Mouse (Mus musculus) megakaryocyte, embryonic 14.5 days (primary cell): ENCODE measurements around the gene Rpp40. TPM values are rescaled to one million over a fixed set of nuclear protein-coding genes. Genes with fewer than 3 reads are reported as not detected.

Source experiments
- H3K27me3 ChIP-seq: replicated peaks from 2 replicates; pipeline ENCODE3; 2012; ENCODE audit warnings: inconsistent platforms
- H3K36me3 ChIP-seq: replicated peaks from 2 replicates; pipeline ENCODE3; 2012; ENCODE audit warnings: low read length, inconsistent platforms, mixed read lengths
- H3K4me1 ChIP-seq: 2 replicates; pipeline ENCODE4 v1.6.1; 2012; ENCODE audit warnings: inconsistent platforms
- H3K4me3 ChIP-seq: replicated peaks from 2 replicates; pipeline ENCODE3; 2012; ENCODE audit warnings: moderate library complexity, mild to moderate bottlenecking, inconsistent platforms
- H3K9me3 ChIP-seq: 2 replicates; pipeline ENCODE4 v1.6.1; 2012; ENCODE audit warnings: inconsistent platforms
- FLI1 ChIP-seq: IDR thresholded peaks from 2 replicates; pipeline ENCODE4 v1.6.1; 2012; ENCODE audit warnings: low read length, inconsistent platforms, mixed read lengths
- GATA1 ChIP-seq: IDR thresholded peaks from 3 replicates; pipeline ENCODE4 v1.6.1; 2012; ENCODE audit warnings: mixed read lengths, low read length, inconsistent platforms, borderline replicate concordance
- polyA plus RNA-seq: library from polyadenylated mRNA; stranded (reverse); fragments of >175 nt; gene quantifications from 2 replicates; pipeline ENCODE4 v1.2.3, GENCODE M21; 2012; ENCODE audit warnings: low replicate concordance; ENCODE audit not compliant: insufficient read depth

Gene Rpp40
- polyA plus RNA-seq, 1 experiment: 11.5 TPM

GRCm38 (mm10) chr13:35857486-35857885 lies 48.7 kb downstream of the Rpp40 start:
- TF ChIP-seq GATA1 (no peak), FLI1 (no peak)
- Histone ChIP-seq H3K4me3 (no peak overlapping the region), H3K36me3 (peaks cover 81% of the 10 kb centered on the region), H3K27me3 (no peaks in the 10 kb centered on the region), H3K4me1 (peaks cover 18% of the 10 kb centered on the region), H3K9me3 (no peaks in the 10 kb centered on the region)

DNA sequence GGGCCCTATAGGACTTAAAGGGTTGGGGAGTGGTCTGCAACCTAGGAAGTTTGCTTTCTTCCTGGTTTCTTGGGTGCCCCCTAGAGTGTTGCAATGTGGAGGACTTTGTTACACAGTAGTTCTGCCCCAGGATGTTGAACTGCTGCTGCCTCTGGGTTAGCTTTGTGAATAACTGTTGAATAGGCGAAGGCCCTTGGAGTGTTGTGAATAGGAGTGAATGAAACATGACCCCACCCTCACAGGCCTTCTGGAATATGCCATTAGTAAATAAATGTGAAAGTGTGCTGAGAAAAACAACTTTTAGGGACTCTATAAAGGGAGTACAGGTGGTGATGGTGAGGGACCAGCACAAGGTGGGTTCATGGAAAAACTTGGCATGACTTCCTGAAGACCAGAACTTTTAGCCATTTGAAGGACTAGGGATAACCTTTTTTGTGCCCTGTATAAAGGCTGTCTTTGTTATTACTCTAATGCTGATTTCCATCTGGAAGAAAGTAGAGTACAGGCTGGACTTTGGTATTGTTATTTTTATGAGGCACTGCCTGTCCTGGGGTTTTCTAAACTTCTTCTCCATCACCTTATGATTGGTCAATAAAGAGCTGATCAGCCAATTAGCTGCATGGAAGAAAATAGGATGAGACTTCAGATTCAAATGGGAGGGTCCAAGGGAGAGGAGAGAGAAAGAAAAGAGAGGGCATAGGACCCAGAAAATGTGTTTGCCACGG lies 53.1 kb downstream of the Rpp40 start:
- Histone ChIP-seq H3K4me1 (peaks cover 31% of the 10 kb centered on the region), H3K4me3 (no peak overlapping the region), H3K9me3 (no peaks in the 10 kb centered on the region), H3K27me3 (no peaks in the 10 kb centered on the region), H3K36me3 (peaks cover 64% of the 10 kb centered on the region)
- TF ChIP-seq FLI1: no peak
- TF ChIP-seq GATA1: no peak

- H3K36me3 ChIP-seq: peaks cover 61% of the 10 kb centered on the region
- no peaks in the 10 kb centered on the region for H3K9me3 ChIP-seq
- H3K4me3 ChIP-seq: no peak overlapping the region
- H3K4me1 ChIP-seq: peaks cover 38% of the 10 kb centered on the region
- no peaks in the 10 kb centered on the region for H3K27me3 ChIP-seq
- TF ChIP-seq GATA1 (no peak), FLI1 (no peak)
Observed at GRCm38 (mm10) chr13:35851581-35851980, 54.6 kb downstream of the Rpp40 start.

GRCm38 (mm10) chr13:35848694-35849093 lies 57.5 kb downstream of the Rpp40 start:
- Histone ChIP-seq H3K36me3 (peaks cover 65% of the 10 kb centered on the region), H3K4me1 (peaks cover 40% of the 10 kb centered on the region), H3K4me3 (no peak overlapping the region), H3K27me3 (no peaks in the 10 kb centered on the region), H3K9me3 (no peaks in the 10 kb centered on the region)
- TF ChIP-seq FLI1 (no peak), GATA1 (no peak)

DNA sequence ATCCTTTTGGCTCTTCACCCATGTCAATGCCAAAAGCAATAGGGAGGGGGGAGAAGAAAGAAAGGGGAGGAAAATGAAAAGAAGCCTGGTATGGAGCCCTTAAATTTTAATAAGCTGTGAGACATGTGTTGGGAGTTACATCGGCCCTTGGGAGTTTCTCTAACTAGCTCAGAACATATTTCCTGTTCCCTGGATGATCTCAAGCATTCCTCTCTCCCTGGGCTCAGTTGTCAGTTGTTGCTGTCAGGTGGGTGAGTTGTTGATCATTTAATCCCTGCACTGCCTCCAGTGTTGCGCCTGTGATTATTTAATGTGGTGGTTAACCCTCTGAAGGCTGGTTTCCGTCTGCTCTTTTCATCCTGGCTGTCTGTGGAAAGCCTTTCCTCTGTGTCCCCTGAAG lies 60.9 kb downstream of the Rpp40 start:
- TF ChIP-seq GATA1 (no peak), FLI1 (no peak)
- no peaks in the 10 kb centered on the region; the same call in 1 of the 2 replicates for H3K9me3 ChIP-seq
- peaks cover 23% of the 10 kb centered on the region for H3K4me1 ChIP-seq
- no peaks in the 10 kb centered on the region for H3K27me3 ChIP-seq
- H3K36me3 ChIP-seq: peaks cover 85% of the 10 kb centered on the region
- H3K4me3 ChIP-seq: no peak overlapping the region

Other genes with a start within 250 kb of the Rpp40 start
- 3.2 and 3.8 TPM in 2 replicates for gene Cdyl, start 246.5 kb downstream of the Rpp40 start, polyA plus RNA-seq
- gene Ppp1r3g, start 52.5 kb upstream of the Rpp40 start, polyA plus RNA-seq: 0.31 TPM in 1 of 2 replicates, not detected in the other
- 8.3 and 34.4 TPM in 2 replicates for gene Fars2, start 211.1 kb upstream of the Rpp40 start, polyA plus RNA-seq
- gene Lyrm4, start 211.2 kb upstream of the Rpp40 start, polyA plus RNA-seq: 1.6 and 3.3 TPM in 2 replicates